Mouse (Mus musculus) left cerebral cortex, postnatal 10 days (tissue): ENCODE measurements around the gene Azi2. TPM values are rescaled to one million over a fixed set of nuclear protein-coding genes. Genes with fewer than 3 reads are reported as not detected.

Source experiments
- DNase-seq, 2 experiments: peaks; one replicate each; pipeline ENCODE4 v3.0.0; 2021 to 2022; ENCODE audit warnings: low spot score in 2 of 2, mixed read lengths in 1 of 2; ENCODE audit errors: extremely low spot score in 1 of 2
- intact Hi-C: fragments of 180-260 bp; cut with DNase I; formaldehyde crosslinking; loops from one replicate; pipeline ENCODE4 v1.15.1; 2025
- total RNA-seq, 2 experiments: library from RNA; stranded (reverse); gene quantifications; 2 replicates each; pipeline ENCODE4 v1.2.3; 2021

The Azi2 gene
- total RNA-seq = 10 to 100 TPM; 67.8 to 70.8 TPM

- peak; percentile 97 to 99 for DNase-seq
Measured at GRCm38 (mm10) chr9:118040218-118041021, at the start of gene Azi2. Azi2 (plus strand) TSS chr9:118040499.

GRCm38 (mm10) chr9:117996631-117997030 lies 43.7 kb upstream of the Azi2 start:
- DNase-seq = no peak
- intact Hi-C loops = no loop called here

More at GRCm38 (mm10) chr9:118040218-118041021, at the start of gene Azi2:
- intact Hi-C loops = loop anchor here (5.0 kb wide), 1 partner anchor 138 kb away; no protein-coding TSS in a partner anchor

- DNase-seq = no peak
- intact Hi-C loops = no loop called here
Measured at GRCm38 (mm10) chr9:118001488-118001887, 38.8 kb upstream of the Azi2 start.

GRCm38 (mm10) chr9:118003218-118003886 lies 36.9 kb upstream of the Azi2 start:
- intact Hi-C loops = no loop called here
- no peak for DNase-seq

GRCm38 (mm10) chr9:118003937-118004336 lies 36.4 kb upstream of the Azi2 start:
- intact Hi-C loops = no loop called here
- DNase-seq = no peak

GRCm38 (mm10) chr9:118012928-118013327 lies 27.4 kb upstream of the Azi2 start:
- DNase-seq = no peak
- intact Hi-C loops = no loop called here

GRCm38 (mm10) chr9:118024966-118025365 lies 15.3 kb upstream of the Azi2 start:
- intact Hi-C loops = no loop called here
- DNase-seq = no peak

- intact Hi-C loops = no loop called here
- no peak for DNase-seq
Measured at GRCm38 (mm10) chr9:118029490-118029889, 10.8 kb upstream of the Azi2 start.

GRCm38 (mm10) chr9:118030252-118030651 lies 10.0 kb upstream of the Azi2 start:
- DNase-seq = no peak
- intact Hi-C loops = no loop called here

GRCm38 (mm10) chr9:118031694-118032093 lies 8.6 kb upstream of the Azi2 start:
- DNase-seq = no peak
- intact Hi-C loops = no loop called here

- no peak for DNase-seq
- intact Hi-C loops = no loop called here
Measured at GRCm38 (mm10) chr9:118034990-118035389, 5.3 kb upstream of the Azi2 start.

- intact Hi-C loops = loop anchor here (5.0 kb wide), 1 partner anchor 139 kb away; no protein-coding TSS in a partner anchor
- DNase-seq = peak in 1 of 2 experiments; percentile 18
Measured at GRCm38 (mm10) chr9:118041022-118041400, 712 bp downstream of the Azi2 start.

- DNase-seq = no peak
- intact Hi-C loops = loop anchor here (5.0 kb wide), 1 partner anchor 139 kb away; no protein-coding TSS in a partner anchor
Measured at GRCm38 (mm10) chr9:118041646-118042045, 1.3 kb downstream of the Azi2 start.

- intact Hi-C loops = loop anchor here (5.0 kb wide), 1 partner anchor 140 kb away; no protein-coding TSS in a partner anchor
- DNase-seq = no peak
Measured at GRCm38 (mm10) chr9:118042738-118043137, 2.4 kb downstream of the Azi2 start.

GRCm38 (mm10) chr9:118043581-118043980 lies 3.3 kb downstream of the Azi2 start:
- intact Hi-C loops = loop anchor here (5.0 kb wide), 1 partner anchor 141 kb away; no protein-coding TSS in a partner anchor
- no peak for DNase-seq

- DNase-seq = no peak
- intact Hi-C loops = no loop called here
Measured at GRCm38 (mm10) chr9:118045011-118045533, 4.8 kb downstream of the Azi2 start.

- intact Hi-C loops = loop anchor here (2.0 kb wide), 1 partner anchor 436 kb away; no protein-coding TSS in a partner anchor
- DNase-seq = no peak
Measured at GRCm38 (mm10) chr9:118053286-118053685, 13.0 kb downstream of the Azi2 start.

GRCm38 (mm10) chr9:118059101-118059500 lies 18.8 kb downstream of the Azi2 start:
- DNase-seq = no peak
- intact Hi-C loops = no loop called here

GRCm38 (mm10) chr9:118070442-118070841 lies 30.1 kb downstream of the Azi2 start:
- intact Hi-C loops = no loop called here
- no peak for DNase-seq

- no peak for DNase-seq
- intact Hi-C loops = no loop called here
Measured at GRCm38 (mm10) chr9:118071337-118071736, 31.0 kb downstream of the Azi2 start.
